Mouse (Mus musculus): ENCODE results near the gene Slc12a8. TPM values are rescaled to one million over a fixed set of nuclear protein-coding genes. Genes with fewer than 3 reads are reported as not detected.
A peak's percentile ranks its signal among the peaks of the same experiment; 100 is the strongest.

Gene Slc12a8
- total RNA-seq, 2 experiments from 2014 or later: 0.72 to 0.74 TPM

DNA sequence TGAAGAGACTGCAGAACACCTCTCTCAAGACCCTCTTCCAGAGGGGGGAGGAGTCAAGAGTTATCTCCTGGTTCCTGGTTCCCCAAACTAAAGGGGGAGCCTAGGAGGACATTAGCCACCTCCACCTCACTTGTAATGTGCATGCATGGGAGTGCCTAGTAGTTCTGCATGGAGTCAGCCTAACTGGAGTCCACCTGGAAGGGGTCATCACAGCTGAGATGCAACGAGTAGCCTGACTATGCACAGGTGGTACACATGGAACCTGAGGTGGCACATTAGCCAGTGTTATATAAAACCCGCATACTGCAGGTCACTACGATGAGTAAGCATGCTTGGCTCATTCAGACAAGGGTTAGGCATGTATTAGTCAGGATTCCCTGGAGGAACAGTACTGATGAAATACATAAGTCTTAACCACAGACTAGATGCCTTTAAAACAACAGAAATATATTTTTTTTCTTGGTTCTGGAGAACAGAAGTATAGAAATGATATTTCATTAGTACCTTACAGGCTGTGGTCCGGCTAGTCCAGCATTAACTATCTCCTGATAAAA, 149.9 kb downstream of the Slc12a8 start:
- intact Hi-C loops (cut with DNase I): no loop called here
- DNase-seq: no peak

DNA sequence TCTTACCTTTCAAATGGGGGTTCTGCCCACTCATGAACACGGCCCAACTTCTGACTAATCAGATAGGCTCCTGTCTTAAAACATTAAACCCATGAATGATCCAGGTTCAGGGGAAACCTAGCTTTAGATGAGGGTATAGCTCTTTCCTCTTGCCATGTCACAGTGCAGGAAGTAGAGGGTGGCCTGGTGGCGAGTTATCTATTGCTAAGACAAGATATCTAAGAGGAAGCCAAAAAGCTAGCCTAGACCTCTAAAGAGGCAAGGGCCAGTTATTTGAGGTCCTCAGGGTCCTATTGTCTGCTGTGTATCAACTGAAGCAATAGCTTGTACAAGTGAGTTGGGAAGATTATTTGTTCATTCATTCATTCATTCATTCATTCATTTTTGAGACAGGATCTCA, 151.3 kb downstream of the Slc12a8 start:
- intact Hi-C loops (cut with DNase I): no loop called here
- DNase-seq: no peak

DNA sequence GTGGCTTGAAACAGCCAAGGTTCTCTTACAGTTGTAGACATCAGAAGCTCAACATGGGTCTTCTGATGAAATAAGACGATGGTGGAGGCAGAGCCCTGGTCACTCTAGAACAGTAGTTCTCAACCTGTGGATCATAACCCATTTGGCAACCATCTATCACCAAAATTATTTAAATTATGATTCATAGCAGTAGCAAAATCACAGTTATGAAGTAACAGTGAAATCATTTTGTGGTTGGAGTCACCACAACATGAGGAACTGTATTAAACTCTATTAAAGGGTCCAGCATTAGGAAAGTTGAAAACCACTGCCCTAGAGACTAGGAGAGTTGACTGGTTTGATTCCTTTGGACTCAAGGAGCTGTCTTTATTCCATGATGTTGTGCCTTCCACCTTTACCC, 151.9 kb downstream of the Slc12a8 start:
- no peak for DNase-seq
- intact Hi-C loops (cut with DNase I): no loop called here

DNA sequence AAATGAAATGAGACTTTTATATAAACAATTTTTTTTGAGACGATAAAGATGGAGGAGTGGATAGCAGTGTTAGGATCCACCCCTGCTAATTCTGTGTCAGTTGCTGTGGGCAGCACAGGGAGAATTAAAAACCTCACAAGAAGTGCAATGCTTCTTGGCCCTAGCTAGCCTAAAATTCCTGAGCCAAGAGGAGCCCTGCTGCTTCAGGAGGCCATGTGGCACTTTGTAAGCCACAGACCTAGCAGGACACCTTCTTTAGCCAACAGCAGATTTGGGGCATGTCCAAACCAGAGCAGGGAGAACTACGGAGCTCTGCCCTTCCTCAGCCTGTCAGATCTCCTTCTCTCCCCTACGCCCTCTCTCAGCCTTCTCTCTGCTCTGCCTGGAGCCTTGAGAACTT, 153.2 kb downstream of the Slc12a8 start:
- intact Hi-C loops (cut with DNase I): no loop called here
- peak in 1 of 2 experiments; percentile 61 for DNase-seq

DNA sequence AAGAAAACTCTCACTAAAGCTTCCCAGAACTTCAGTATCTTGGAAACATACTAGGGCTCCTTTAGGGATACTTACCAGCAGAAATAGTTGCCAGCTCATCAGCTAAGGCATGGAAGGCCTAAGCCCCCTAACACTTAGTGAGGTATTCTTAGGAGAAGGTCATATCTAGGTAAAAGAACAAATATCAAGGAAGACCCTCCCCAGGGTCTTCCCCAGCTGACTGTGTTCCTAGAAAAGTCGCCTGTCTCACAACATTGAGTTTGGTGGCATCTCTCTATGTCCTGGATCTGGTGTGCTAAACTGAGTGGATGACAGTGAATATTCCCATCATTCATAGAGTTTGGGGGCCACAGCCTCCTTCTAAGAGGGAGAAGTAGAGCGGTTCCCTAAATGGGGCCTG, 153.8 kb downstream of the Slc12a8 start:
- intact Hi-C loops (cut with DNase I): no loop called here
- DNase-seq: no peak

DNA sequence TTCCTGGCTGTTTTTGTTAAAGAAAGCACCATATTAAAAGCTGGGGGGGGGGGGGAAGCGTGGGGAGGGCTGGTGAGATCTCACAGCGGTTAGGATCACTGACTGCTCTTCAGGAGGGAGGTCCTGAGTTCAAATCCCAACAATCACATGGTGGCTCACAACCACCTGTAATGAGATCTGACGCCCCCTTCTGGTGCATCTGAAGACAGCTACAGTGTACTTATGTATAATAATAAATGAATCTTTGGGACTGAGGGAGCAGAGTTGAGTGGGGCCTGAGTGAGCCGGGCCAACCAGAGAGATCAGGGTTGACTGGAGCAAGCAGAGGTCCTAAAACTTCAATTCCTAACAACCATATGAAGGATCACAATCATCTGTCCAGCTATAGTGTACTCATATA, 155.1 kb downstream of the Slc12a8 start:
- intact Hi-C loops (cut with DNase I): no loop called here

DNA sequence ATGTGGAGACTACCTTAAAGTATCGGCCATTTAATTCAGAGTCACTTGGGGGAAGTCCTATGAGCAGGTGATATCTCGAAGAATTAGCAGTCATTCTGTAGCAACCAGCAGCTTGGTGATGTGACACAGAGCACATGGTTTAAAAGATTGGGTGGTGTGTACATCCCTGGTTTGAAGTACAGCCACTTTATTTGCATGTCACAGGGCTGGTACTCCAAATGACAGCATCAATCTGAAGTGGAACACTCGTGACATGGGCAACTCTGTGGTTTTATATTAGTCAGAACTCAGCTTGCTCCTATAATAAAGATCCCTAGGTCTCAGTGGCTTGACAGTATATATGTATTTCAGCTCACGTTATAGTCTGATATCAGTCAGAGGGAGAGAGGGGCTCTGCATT, 155.5 kb downstream of the Slc12a8 start:
- intact Hi-C loops (cut with DNase I): no loop called here
- DNase-seq: no peak

More for the DNA sequence above, 155.1 kb downstream of the Slc12a8 start:
- DNase-seq: no peak

DNA sequence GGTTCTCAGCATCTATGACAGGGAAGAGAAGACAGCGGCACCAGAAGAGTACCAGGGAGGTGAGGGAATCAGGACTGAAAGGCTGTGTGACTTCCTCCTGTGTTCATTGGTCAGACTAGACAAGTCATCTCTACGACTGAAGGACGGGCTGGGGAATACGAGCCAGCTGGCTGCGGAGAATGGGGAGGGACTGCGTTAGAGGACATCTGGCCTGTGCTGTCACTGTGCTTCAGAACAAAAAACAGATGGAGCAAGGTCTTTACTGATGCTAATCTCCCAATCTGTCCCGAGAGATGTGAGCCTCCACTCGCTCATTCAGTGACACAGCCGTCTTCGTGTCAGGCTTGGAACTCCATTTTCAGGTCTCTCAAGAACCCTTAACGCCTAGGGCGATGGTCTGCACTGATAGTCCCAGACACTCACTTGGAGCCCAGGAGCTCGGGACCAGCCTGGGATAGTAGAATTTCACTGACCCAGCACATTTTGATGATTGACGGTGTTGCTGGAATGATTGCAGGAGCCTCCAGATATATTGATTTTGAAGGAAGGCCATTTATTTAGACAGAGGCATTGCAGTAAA, 156.5 kb downstream of the Slc12a8 start:
- intact Hi-C loops (cut with DNase I): no loop called here
- DNase-seq: peak; percentile 67 to 71

DNA sequence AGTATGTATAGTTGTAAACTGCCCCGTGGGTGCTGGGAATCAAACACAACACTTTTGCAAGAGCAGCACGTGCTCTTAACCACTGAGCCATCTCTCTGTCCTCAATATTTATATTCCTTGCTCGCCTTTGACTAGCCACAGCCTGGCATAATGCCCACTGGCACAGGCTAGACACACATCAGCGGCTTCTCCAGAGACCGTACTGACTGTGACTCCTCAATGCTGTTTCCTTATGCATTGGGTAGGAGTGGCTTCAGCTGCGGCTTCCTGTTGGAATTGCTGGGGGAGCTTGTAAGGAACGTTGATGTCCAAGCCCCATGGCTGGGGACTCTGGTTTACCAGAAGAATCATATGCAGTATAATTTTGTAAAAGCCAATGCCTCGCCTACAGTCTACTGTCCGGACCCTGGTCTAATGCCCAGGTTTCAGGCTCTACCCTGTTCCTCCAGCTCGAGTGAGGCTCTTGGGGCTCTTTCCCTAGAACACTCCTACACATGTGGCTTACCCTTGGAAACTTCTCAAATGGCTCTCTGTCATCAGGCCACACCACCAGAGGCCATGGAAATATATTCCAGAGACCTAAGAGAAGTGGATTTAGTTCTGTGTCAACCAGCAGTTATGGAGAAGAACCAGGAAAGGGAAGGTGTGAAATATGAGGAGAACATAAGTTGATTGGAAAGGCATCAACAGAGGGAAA, 158.2 kb downstream of the Slc12a8 start:
- DNase-seq: no peak
- intact Hi-C loops (cut with DNase I): no loop called here

DNA sequence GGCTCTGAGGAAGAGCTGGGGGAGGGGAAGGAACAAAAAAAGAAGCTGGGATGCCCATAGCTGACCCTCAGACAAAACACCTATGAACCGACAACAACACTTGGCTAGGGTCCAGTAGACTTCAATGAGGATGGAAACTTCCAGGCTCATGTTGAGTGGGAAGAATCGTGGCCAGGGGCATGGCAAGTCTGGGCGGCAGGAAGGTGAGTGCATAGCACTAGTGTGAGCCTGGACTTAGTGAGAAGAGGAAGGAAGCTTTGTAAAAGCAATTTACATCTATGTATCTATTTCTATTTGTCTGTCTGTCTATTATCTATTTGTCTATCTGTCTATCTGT, 158.7 kb downstream of the Slc12a8 start:
- DNase-seq: peak in 1 of 2 experiments; percentile 40
- intact Hi-C loops (cut with DNase I): loop anchor here (2.0 kb wide), 1 partner anchor 115 kb away; no protein-coding TSS in a partner anchor

DNA sequence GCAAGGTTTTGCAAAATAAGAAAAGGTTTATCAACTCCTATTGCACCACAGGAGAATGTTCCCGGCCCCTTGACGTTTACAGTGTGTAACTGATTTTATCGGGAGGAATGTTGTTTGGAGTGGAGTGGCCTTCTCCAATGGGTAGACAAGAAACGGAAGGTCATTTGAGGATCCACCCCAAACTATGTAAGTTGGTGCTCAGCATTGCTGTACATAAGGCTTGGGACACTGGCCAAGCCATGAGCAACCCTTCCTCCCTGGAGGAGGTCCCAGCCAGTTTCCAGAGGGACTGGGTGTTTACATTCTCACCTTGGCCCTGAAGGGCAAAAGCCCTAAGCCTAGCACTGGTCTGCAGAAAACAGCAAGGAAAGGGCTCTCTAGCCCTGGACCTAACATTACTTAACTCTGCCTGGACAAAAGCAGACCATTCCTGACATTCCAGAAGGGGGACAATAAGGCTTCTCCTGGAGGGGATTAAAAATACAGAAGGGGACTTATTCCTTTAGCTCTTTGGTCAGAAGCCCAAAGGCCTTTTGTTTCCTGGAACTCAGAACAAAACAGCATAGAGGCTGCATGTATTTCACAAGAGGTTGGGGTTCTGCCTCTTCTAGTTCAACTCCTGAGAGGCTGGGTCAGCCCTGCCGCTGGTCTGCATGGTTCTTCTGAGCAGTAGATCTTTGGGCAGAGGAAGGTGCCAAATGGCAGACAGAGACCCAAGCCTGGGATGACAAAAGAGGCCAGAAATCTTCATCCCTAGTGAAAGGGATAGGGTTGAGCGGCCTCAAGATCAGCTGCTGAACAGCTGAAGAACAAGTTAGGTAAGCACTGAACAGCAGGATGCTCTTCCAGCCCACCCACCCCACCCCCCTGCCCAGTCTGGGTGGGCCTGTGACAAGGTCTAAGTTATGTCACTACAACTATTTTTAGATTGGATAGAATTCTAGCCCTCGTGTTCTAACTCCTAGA, 159.5 kb downstream of the Slc12a8 start:
- peak; percentile 79 to 90 for DNase-seq
- intact Hi-C loops (cut with DNase I): loop anchor here (2.0 kb wide), 1 partner anchor 116 kb away; no protein-coding TSS in a partner anchor

DNA sequence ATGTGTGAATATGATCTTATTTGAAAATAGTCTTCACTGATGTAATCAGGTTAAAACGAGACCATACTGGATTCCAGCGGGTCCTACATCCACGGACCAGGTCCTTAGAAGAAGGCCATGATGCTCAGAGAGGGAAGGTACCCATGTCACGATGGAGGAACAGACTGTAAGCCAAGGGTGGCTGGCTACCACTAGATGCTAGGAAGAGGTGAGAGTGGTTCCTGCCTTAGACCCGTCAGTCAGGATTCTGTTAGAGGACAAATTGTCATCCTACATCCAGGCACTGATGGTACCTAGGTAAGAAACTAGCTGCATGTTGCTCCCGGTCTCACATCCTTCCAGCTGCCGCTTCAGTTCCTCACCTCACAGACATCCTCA, 160.2 kb downstream of the Slc12a8 start:
- intact Hi-C loops (cut with DNase I): loop anchor here (2.0 kb wide), 1 partner anchor 117 kb away; no protein-coding TSS in a partner anchor

DNA sequence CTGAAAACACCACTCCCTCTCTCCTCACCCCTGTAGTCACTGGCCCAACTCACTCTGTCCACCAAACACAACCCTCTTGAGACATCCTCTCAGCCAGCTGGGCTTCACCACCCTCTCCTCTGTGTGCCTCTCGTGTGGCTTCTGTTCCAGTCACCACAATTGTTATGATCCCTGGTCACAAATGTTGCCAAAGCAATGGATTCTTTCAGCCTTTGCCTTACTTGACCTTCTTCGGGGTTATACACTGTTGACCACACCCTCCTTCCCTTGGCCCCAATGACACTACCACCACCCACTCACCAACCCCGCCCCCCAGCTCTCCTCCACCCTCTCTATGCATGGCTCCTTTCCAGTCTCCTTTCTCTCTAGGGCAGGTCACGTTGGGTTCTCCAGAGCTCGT, 160.8 kb downstream of the Slc12a8 start:
- intact Hi-C loops (cut with DNase I): loop anchor here (2.0 kb wide), 1 partner anchor 117 kb away; no protein-coding TSS in a partner anchor
- DNase-seq: peak; percentile 71 to 73

More for the DNA sequence above, 160.2 kb downstream of the Slc12a8 start:
- DNase-seq: peak in 1 of 2 experiments; percentile 23

DNA sequence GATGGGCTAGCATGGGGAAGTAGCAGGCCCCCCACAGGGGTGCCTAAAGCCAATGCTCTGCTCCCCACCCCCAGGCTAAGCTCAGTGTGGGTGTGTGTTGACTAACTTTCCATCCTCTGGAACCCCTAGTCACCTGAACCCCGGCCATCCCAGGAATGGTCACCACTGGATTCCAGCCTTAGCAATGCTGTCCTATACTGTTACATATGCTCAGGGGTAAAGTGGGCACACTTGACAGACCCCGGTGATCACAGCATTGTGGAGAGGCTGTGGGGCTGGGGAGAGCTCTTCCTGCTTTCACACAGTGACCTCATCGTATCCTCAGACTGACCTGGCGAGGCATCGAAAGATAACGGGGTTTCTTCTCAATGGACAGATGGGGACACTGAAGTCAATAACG, 163.1 kb downstream of the Slc12a8 start:
- DNase-seq: no peak
- intact Hi-C loops (cut with DNase I): no loop called here

DNA sequence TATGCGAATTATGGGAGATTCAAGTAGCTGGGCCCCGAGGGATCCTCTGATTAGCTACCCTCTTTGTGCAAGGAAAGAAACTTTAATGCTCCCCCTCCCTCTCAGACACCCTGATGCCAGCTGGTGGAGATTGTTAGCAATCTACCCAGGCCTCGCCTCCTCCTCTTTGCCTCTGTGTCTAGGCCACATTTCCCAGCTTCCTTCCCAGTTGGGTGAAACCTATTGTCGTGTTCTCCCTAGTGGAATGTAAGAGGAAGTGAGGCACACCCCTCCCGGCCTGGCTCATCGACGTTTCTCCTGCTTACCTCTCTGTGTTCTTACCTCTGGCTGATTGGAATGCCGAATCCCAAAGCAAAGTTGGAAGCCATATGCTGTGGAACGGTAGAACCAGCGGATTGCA, 163.7 kb downstream of the Slc12a8 start:
- intact Hi-C loops (cut with DNase I): no loop called here

DNA sequence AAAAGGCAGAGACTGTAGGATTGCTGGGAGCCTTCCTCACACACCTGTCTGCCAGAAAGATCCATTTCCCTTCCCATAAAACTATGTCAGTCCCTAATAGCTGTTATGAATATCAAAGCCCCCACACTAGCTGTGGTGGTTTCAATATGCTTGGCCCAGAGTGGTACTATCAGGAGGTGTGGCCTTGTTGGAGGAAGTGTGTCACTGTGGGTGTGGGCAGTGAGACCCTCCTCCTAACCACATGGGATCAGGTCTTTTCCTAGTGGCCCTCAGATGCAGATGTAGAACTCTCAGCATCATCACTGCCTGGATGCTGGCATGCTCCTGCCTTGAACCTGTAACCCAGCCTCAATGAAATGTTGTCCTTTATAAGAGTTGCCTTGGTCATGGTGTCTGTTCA, 164.5 kb downstream of the Slc12a8 start:
- DNase-seq: no peak
- intact Hi-C loops (cut with DNase I): no loop called here

More for the DNA sequence above, 163.7 kb downstream of the Slc12a8 start:
- DNase-seq: peak; percentile 52 to 55

DNA sequence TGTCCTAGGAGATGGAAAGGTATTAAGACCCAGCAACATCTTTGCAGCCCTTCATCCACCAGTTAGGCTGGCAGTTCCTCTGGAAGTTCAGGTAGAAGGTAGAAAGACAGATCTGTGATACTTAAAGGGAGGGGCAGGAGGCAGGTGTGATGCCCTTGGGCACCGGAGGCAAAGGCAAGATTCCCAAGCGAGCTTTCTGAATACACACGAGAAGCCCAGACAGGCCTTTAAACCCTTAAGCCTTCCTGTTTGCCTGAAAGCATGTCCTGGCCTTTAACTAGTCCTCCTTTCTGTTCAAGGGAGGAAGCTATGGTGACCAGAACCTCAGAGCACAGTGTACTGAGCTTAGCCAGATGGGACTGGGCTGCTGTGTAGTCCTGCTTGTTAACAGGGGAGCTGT, 165.5 kb downstream of the Slc12a8 start:
- DNase-seq: no peak
- intact Hi-C loops (cut with DNase I): no loop called here

DNA sequence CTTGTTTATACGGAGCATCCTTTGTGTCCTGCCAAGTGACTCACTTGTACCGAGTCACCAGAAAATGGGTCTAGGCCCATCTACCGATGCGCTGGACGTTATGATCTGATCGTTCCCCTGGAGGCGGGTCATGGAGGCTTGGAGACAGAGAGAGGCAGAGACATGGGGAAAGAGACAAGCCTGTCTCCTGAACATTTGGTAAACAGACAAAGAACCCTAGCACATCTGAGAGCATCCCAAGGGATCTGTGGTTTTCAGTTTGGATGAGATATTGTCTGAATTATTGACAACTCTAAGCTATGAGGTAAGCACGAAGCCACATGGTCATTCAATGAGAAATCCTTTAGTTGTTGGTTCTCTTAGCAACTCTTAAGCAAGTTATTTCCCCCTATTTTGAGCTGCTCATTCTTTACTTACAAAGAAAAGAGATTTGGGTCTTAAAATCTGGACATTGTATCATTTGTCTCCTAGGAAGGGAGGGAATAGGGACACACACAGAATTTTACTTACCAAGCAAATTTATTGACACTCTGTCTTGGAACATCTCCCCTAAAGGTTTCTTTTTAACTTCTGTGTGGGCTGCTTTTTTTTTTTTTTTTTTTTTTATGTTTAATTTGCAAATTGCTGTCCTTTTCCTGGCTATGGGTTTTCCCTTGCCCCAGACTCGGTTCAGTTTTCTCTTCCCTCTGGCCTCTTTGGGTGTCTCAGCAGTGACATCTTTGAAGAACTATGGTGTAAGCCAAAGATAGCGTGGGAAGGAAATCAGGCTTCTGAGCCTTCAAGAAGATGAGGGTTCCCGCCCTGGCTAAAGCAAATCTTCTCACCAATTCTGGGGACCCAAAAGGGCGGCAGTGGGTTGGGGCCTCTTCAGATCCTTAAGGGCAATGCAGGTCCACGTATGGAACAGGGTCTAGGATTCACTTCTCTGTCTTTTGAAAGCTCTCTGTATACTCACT, 166.4 kb downstream of the Slc12a8 start:
- DNase-seq: peak in 1 of 2 experiments; percentile 37
- intact Hi-C loops (cut with DNase I): loop anchor here (2.0 kb wide), 2 partner anchors 29 to 103 kb away; no protein-coding TSS in a partner anchor

DNA sequence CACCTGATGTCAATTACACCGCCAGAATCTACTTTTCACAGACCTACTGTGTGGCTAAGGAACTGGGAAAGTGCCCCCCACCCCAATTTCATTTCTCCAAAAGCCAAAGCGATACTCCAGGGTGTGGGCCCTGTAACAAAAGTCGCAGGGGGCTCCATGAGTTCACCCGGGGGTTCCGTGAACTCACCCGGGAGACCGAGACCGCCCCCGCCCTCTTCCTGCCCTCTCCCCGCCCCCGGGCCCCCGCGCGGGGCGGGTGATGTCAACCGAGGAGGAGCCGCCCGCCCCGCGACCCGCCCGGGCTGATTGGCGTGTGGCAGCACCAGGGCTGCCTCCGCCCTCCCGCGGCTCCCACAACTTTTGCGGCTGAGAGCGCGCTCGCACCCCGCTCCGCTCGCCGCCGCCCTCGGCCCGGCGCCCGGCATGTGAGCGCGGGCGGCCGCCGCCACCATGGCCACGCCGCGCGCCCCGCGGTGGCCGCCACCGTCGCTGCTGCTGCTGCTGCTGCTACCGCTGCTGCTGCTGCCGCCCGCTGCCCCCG, 167.1 kb downstream of the Slc12a8 start, which contains the start of gene Heg1:
Heg1 (plus strand) TSS at position 209 of the 541 bp plus-strand sequence.
- intact Hi-C loops (cut with DNase I): loop anchor here (2.0 kb wide), 2 partner anchors 29 to 103 kb away; no protein-coding TSS in a partner anchor

More for the DNA sequence above, 167.1 kb downstream of the Slc12a8 start, which contains the start of gene Heg1:
- DNase-seq: peak; percentile 88 to 91
